Mouse (Mus musculus) left cerebral cortex, postnatal 4 days (tissue): ENCODE results near the gene Nek4. TPM values are rescaled to one million over a fixed set of nuclear protein-coding genes. Genes with fewer than 3 reads are reported as not detected.

Experiments
- total RNA-seq, 2 experiments: library from RNA; stranded (reverse); gene quantifications; 2 replicates each; pipeline ENCODE4 v1.2.3; 2021

Nek4 gene
- total RNA-seq, 2 experiments from 2014 or later, result 15.7 to 16.5 TPM

Other genes with a start within 250 kb of the Nek4 start
- gene Sfmbt1, start 236.5 kb upstream of the Nek4 start, total RNA-seq, result 10 to 100 TPM; 28.3 to 32.4 TPM
- 10 to 100 TPM; 28.1 to 28.8 TPM for gene Tmem110, start 125.8 kb upstream of the Nek4 start, total RNA-seq
- 1 to 10 TPM; 1.1 to 1.4 TPM for gene Mustn1, start 72.2 kb upstream of the Nek4 start, total RNA-seq
- gene Itih4, start 64.9 kb upstream of the Nek4 start, total RNA-seq, result not detected
- gene Itih3, start 27.6 kb upstream of the Nek4 start, total RNA-seq, result 1 to 10 TPM; 2.4 to 3.7 TPM
- not detected for gene Itih1, start 8.1 kb upstream of the Nek4 start, total RNA-seq
- 10 to 100 TPM; 43.8 to 46.2 TPM for gene Glt8d1, start 50.0 kb downstream of the Nek4 start, total RNA-seq
- 100 to 1,000 TPM; 158 to 166 TPM for gene Spcs1, start 50.3 kb downstream of the Nek4 start, total RNA-seq
- 100 to 1,000 TPM; 107 to 110 TPM for gene Pbrm1, start 67.8 kb downstream of the Nek4 start, total RNA-seq
- gene Gnl3, start 67.8 kb downstream of the Nek4 start, total RNA-seq, result 10 to 100 TPM; 68.3 to 79.3 TPM
- gene Smim4, start 177.6 kb downstream of the Nek4 start, total RNA-seq, result 10 to 100 TPM; 24.8 to 25.7 TPM
- 10 to 100 TPM; 16.9 to 19.4 TPM for gene Nt5dc2, start 179.7 kb downstream of the Nek4 start, total RNA-seq
- gene Stab1, start 217.3 kb downstream of the Nek4 start, total RNA-seq, result 10 to 100 TPM; 23.9 to 30.5 TPM